Mouse (Mus musculus) right cerebral cortex, adult 2 months (tissue): ENCODE results near the gene Catsper2.
A peak's percentile ranks its signal among the peaks of the same experiment; 100 is the strongest.

Experiments used
- DNase-seq, 2 experiments: peaks; one replicate each; pipeline ENCODE4 v3.0.0; 2021 to 2022; ENCODE audit warnings: low spot score in 2 of 2

Gene Catsper2

GRCm38 (mm10) chr2:121354378-121354777 lies 59.2 kb downstream of the Catsper2 start:
- peak in 1 of 2 experiments; percentile 26 for DNase-seq

GRCm38 (mm10) chr2:121353156-121353555 lies 60.4 kb downstream of the Catsper2 start:
- no peak for DNase-seq
